Mouse (Mus musculus) forebrain, embryonic 16.5 days (tissue): ENCODE data around the gene Cebpe. TPM values are rescaled to one million over a fixed set of nuclear protein-coding genes. Genes with fewer than 3 reads are reported as not detected.

ENCODE experiments used
- ATAC-seq: fragments of 200-750 bp; cut with Nextera tagmentation; 2 replicates; pipeline ENCODE4 v1.8.0; 2017; ENCODE audit warnings: mild to moderate bottlenecking, moderate library complexity
- H3K27ac ChIP-seq: fragments of 300-500 bp; sonication (generic); 2 replicates; pipeline ENCODE4 v1.5.1; 2014; ENCODE audit warnings: low read length, control low read depth
- H3K27me3 ChIP-seq: fragments of 300-500 bp; sonication (generic); replicated peaks from 2 replicates; pipeline ENCODE4 v1.6.1; 2014; ENCODE audit warnings: low read length; ENCODE audit not compliant: control insufficient read depth, insufficient read depth
- H3K36me3 ChIP-seq: fragments of 300-500 bp; sonication (generic); 2 replicates; pipeline ENCODE4 v1.6.1; 2014; ENCODE audit not compliant: control insufficient read depth, insufficient read depth
- H3K4me1 ChIP-seq: fragments of 300-500 bp; sonication (generic); replicated peaks from 2 replicates; pipeline ENCODE4 v1.6.1; 2014; ENCODE audit warnings: low read length; ENCODE audit not compliant: control insufficient read depth, insufficient read depth
- H3K4me2 ChIP-seq: fragments of 300-500 bp; sonication (generic); 2 replicates; pipeline ENCODE4 v1.6.1; 2014; ENCODE audit warnings: mild to moderate bottlenecking, low read length, control low read depth
- H3K4me3 ChIP-seq: fragments of 300-500 bp; sonication (generic); replicated peaks from 2 replicates; pipeline ENCODE4 v1.5.1; 2014; ENCODE audit warnings: mild to moderate bottlenecking, low read length, control low read depth
- H3K9ac ChIP-seq: fragments of 300-500 bp; sonication (generic); replicated peaks from 2 replicates; pipeline ENCODE4 v1.6.1; 2014; ENCODE audit warnings: low read depth, low read length, control low read depth
- H3K9me3 ChIP-seq: fragments of 300-500 bp; sonication (generic); 2 replicates; pipeline ENCODE4 v1.6.1; 2016; ENCODE audit warnings: low read length; ENCODE audit not compliant: control insufficient read depth
- WGBS: fragments of 180-500 bp; shearing (Covaris S2); extraction: QIAGEN DNeasy Blood & Tissue Kit; methylation state at CpG from one replicate; pipeline ENCODE4 v1.1.7; 2014; 5-methylcytosine and 5-hydroxymethylcytosine counted together
- polyA plus RNA-seq: library from polyadenylated mRNA; unstranded; fragments of >200 nt; fragmentation: Nextera tagmentation; extraction: Ambion mirVana; gene quantifications from 2 replicates; pipeline ENCODE4 v1.2.1, GENCODE M21; 2015

Cebpe gene
- polyA plus RNA-seq, 1 experiment from 2014 or later = not detected

GRCm38 (mm10) chr14:54728823-54729653 lies 17.1 kb upstream of the Cebpe start:
- H3K36me3 ChIP-seq = no peaks in the 10 kb centered on the region
- no peak overlapping the region for H3K4me3 ChIP-seq
- H3K27me3 ChIP-seq = no peaks in the 10 kb centered on the region
- H3K27ac ChIP-seq = peak overlapping the region; percentile 53
- peak; percentile 84 for ATAC-seq
- no peak overlapping the region for H3K4me2 ChIP-seq
- 51% methylated on average over 13 of the region's 13 CpGs for WGBS
- H3K9ac ChIP-seq = no peak overlapping the region
- H3K4me1 ChIP-seq = peaks cover 9% of the 10 kb centered on the region
- no peaks in the 10 kb centered on the region for H3K9me3 ChIP-seq

- Histone ChIP-seq H3K27ac (no peak overlapping the region), H3K9ac (no peak overlapping the region), H3K27me3 (no peaks in the 10 kb centered on the region), H3K9me3 (no peaks in the 10 kb centered on the region), H3K4me1 (peaks cover 9% of the 10 kb centered on the region), H3K36me3 (no peaks in the 10 kb centered on the region), H3K4me3 (no peak overlapping the region), H3K4me2 (no peak overlapping the region)
- WGBS = 82% methylated on average over 5 of the region's 5 CpGs
- ATAC-seq = no peak
Measured at GRCm38 (mm10) chr14:54727565-54727964, 15.6 kb upstream of the Cebpe start.

GRCm38 (mm10) chr14:54724049-54724448 lies 12.1 kb upstream of the Cebpe start:
- no peak overlapping the region for H3K9ac ChIP-seq
- WGBS = 77% methylated on average over 6 of the region's 6 CpGs
- no peak overlapping the region for H3K4me3 ChIP-seq
- no peaks in the 10 kb centered on the region for H3K27me3 ChIP-seq
- ATAC-seq = no peak
- H3K4me1 ChIP-seq = peaks cover 1% of the 10 kb centered on the region
- H3K9me3 ChIP-seq = no peaks in the 10 kb centered on the region
- no peak overlapping the region for H3K4me2 ChIP-seq
- H3K36me3 ChIP-seq = no peaks in the 10 kb centered on the region
- no peak overlapping the region for H3K27ac ChIP-seq

- Histone ChIP-seq H3K27ac (no peak overlapping the region), H3K4me1 (no peaks in the 10 kb centered on the region), H3K9me3 (no peaks in the 10 kb centered on the region), H3K4me3 (no peak overlapping the region), H3K36me3 (no peaks in the 10 kb centered on the region), H3K4me2 (no peak overlapping the region), H3K27me3 (no peaks in the 10 kb centered on the region), H3K9ac (no peak overlapping the region)
- ATAC-seq = no peak
- 75% methylated on average over 10 of the region's 10 CpGs for WGBS
Measured at GRCm38 (mm10) chr14:54721711-54722110, 9.7 kb upstream of the Cebpe start.

GRCm38 (mm10) chr14:54720654-54721350 lies 8.8 kb upstream of the Cebpe start:
- no peak for ATAC-seq
- Histone ChIP-seq H3K4me2 (no peak overlapping the region), H3K4me3 (no peak overlapping the region), H3K36me3 (no peaks in the 10 kb centered on the region), H3K27me3 (no peaks in the 10 kb centered on the region), H3K4me1 (no peaks in the 10 kb centered on the region), H3K27ac (no peak overlapping the region), H3K9ac (no peak overlapping the region), H3K9me3 (no peaks in the 10 kb centered on the region)
- 88% methylated on average over 7 of the region's 7 CpGs for WGBS

- Histone ChIP-seq H3K4me1 (no peaks in the 10 kb centered on the region; the same call in 1 of the 2 replicates), H3K4me3 (no peak overlapping the region), H3K27me3 (no peaks in the 10 kb centered on the region), H3K36me3 (no peaks in the 10 kb centered on the region), H3K9me3 (no peaks in the 10 kb centered on the region), H3K9ac (no peak overlapping the region), H3K4me2 (no peak overlapping the region), H3K27ac (no peak overlapping the region)
- no peak for ATAC-seq
- WGBS = 94% methylated on average over 11 of the region's 11 CpGs
Measured at GRCm38 (mm10) chr14:54720041-54720440, 8.1 kb upstream of the Cebpe start.

GRCm38 (mm10) chr14:54715402-54715801 lies 3.4 kb upstream of the Cebpe start:
- ATAC-seq = no peak

GRCm38 (mm10) chr14:54714617-54715081 lies 2.7 kb upstream of the Cebpe start:
- H3K9me3 ChIP-seq = no peaks in the 10 kb centered on the region
- 2% methylated on average over 15 of the region's 15 CpGs for WGBS
- peak overlapping the region; percentile 58 for H3K4me2 ChIP-seq
- no peak overlapping the region for H3K27ac ChIP-seq
- no peaks in the 10 kb centered on the region for H3K27me3 ChIP-seq
- H3K4me1 ChIP-seq = peaks cover 7% of the 10 kb centered on the region
- peak overlapping the region; percentile 38 for H3K4me3 ChIP-seq
- peak overlapping the region; percentile 20 for H3K9ac ChIP-seq
- peak; percentile 50 for ATAC-seq
- H3K36me3 ChIP-seq = no peaks in the 10 kb centered on the region

More at GRCm38 (mm10) chr14:54715402-54715801, 3.4 kb upstream of the Cebpe start:
- no peaks in the 10 kb centered on the region for H3K27me3 ChIP-seq
- H3K9ac ChIP-seq = no peak overlapping the region
- no peak overlapping the region for H3K27ac ChIP-seq
- no peaks in the 10 kb centered on the region for H3K9me3 ChIP-seq
- WGBS = 83% methylated on average over 1 of the region's 1 CpGs
- H3K4me3 ChIP-seq = no peak overlapping the region
- no peak overlapping the region; the same call in 1 of the 2 replicates for H3K4me2 ChIP-seq
- no peaks in the 10 kb centered on the region for H3K36me3 ChIP-seq
- H3K4me1 ChIP-seq = peaks cover 7% of the 10 kb centered on the region

GRCm38 (mm10) chr14:54714121-54714520 lies 2.1 kb upstream of the Cebpe start:
- Histone ChIP-seq H3K36me3 (no peaks in the 10 kb centered on the region), H3K4me1 (peaks cover 7% of the 10 kb centered on the region), H3K27ac (no peak overlapping the region), H3K4me3 (peak overlapping the region; percentile 38), H3K27me3 (no peaks in the 10 kb centered on the region), H3K9ac (peak overlapping the region; percentile 20), H3K4me2 (peak overlapping the region; percentile 58), H3K9me3 (no peaks in the 10 kb centered on the region)
- ATAC-seq = peak; percentile 48
- WGBS = under 1% methylated on average over 13 of the region's 13 CpGs
